Mouse (Mus musculus) cerebellum, adult 2 months (tissue): ENCODE results near the gene Gm44579.

Experiments
- CTCF ChIP-seq: fragments of 200-500 bp; IDR thresholded peaks from 2 replicates; pipeline ENCODE4 v1.5.1; 2011; ENCODE audit warnings: low read depth, mild to moderate bottlenecking, control low read depth, low read length, moderate library complexity, borderline replicate concordance; ENCODE audit not compliant: insufficient read depth
- POLR2A ChIP-seq: fragments of 200-500 bp; IDR thresholded peaks from 2 replicates; pipeline ENCODE4 v1.6.1; 2011; ENCODE audit warnings: low read length, control low read depth, borderline replicate concordance; ENCODE audit not compliant: insufficient read depth

DNA sequence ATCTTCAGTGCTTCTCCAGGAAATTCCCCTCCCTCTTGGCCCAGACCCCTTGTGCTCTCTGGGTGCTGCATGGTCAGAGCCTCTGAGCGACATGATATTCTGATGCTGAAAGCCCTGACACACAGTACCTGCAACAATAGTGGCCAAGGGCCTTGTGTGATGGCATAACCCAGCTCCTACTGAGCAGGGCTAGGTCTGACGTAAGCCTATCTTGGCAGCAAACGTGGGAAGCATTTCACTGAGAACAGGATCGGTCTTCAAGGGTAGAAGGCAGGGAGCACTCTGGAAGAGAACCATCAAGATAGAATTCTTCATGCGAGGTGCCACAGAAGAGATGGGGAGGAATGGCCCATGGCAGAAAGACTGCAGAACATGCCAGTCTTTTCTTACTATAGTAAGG is 55.3 kb downstream of the Gm44579 start, which contains the start of gene Asb8:
- no peak for TF ChIP-seq CTCF
- TF ChIP-seq POLR2A: no peak
